Mouse (Mus musculus) testis, adult 2 months (tissue): ENCODE measurements at regions not wholly inside any gene's neighbourhood (a gene's known extent, or its start where the extent isn't known, plus 50 kb on each side); places are given as distances from the start of the nearest gene placed in this dataset.

Experiments
- CTCF ChIP-seq: fragments of 200-500 bp; IDR thresholded peaks from 2 replicates; pipeline ENCODE4 v1.5.1; 2012; ENCODE audit warnings: low read depth, mild to moderate bottlenecking, inconsistent platforms, low read length, moderate library complexity; ENCODE audit not compliant: control insufficient read depth, insufficient read depth, insufficient replicate concordance
- POLR2A ChIP-seq: fragments of 200-500 bp; IDR thresholded peaks from 2 replicates; pipeline ENCODE4 v1.6.1; 2012; ENCODE audit warnings: low read depth, mild to moderate bottlenecking, inconsistent platforms, low read length, moderate library complexity; ENCODE audit not compliant: control insufficient read depth

- TF ChIP-seq CTCF (peak; percentile 84; the same call in 1 of the 2 replicates), POLR2A (no peak)
Measured at GRCm38 (mm10) chr1:193599163-193599562, 229.1 kb upstream of the Camk1g start.
